Mouse (Mus musculus): ENCODE results near the gene Gm21900.
"Not testable (repeated sequence)": the region's sequence is repeated elsewhere in the genome, so short reads cannot be mapped to it uniquely, and the experiment has no call there.

The Gm21900 gene

GRCm38 (mm10) chrY:10616061-10616460 is at the start of gene Gm21900:
Gene Gm21900, plus strand, starts transcription at chrY:10616361.
- H3K4me1 ChIP-seq (replicated peaks; ENCODE audit: low read depth, low read length); H3K4me3 ChIP-seq (replicated peaks; ENCODE audit: low read length); H3K9me3 ChIP-seq (ENCODE audit: low read length); H3K27me3 ChIP-seq (ENCODE audit: insufficient read depth, low read length); H3K36me3 ChIP-seq (ENCODE audit: insufficient read depth, low read length): not testable (repeated sequence)

GRCm38 (mm10) chrY:10643516-10643915 is 27.4 kb downstream of the Gm21900 start:
- H3K27me3 ChIP-seq (ENCODE audit: insufficient read depth, low read length); H3K9me3 ChIP-seq (ENCODE audit: low read length); H3K4me1 ChIP-seq (replicated peaks; ENCODE audit: low read depth, low read length); H3K36me3 ChIP-seq (ENCODE audit: insufficient read depth, low read length): not testable (repeated sequence)
- H3K4me3 ChIP-seq (replicated peaks; ENCODE audit: low read length) = peak overlapping the region; percentile 41

Data from E14TG2a.4 (cell line).